Mouse (Mus musculus) MEL (cell line): ENCODE measurements at regions not wholly inside any gene's neighbourhood (a gene's known extent, or its start where the extent isn't known, plus 50 kb on each side); places are given as distances from the start of the nearest gene placed in this dataset.

Experiments
- KAT2A ChIP-seq: conservative IDR thresholded peaks from 2 replicates; pipeline ENCODE4 v1.6.1; 2012; ENCODE audit warnings: low read depth, low read length, improper control_type of control experiment, inconsistent platforms
- MAFK ChIP-seq: IDR thresholded peaks from 2 replicates; pipeline ENCODE4 v1.6.1; 2011; ENCODE audit warnings: low read depth, mild to moderate bottlenecking, low read length, improper control_type of control experiment, borderline replicate concordance
- MAX ChIP-seq: IDR thresholded peaks from 2 replicates; pipeline ENCODE4 v1.6.1; 2011; ENCODE audit warnings: low read length, improper control_type of control experiment
- POLR2A ChIP-seq, 2 experiments: IDR thresholded peaks; 2 replicates each; pipeline ENCODE4 v1.6.1; 2011 to 2012; ENCODE audit warnings: low read length in 2 of 2, mild to moderate bottlenecking in 2 of 2, control low read depth in 1 of 2, improper control_type of control experiment in 1 of 2, low read depth in 1 of 2, moderate library complexity in 1 of 2; ENCODE audit not compliant: control insufficient read depth in 1 of 2, insufficient read depth in 1 of 2, poor library complexity in 1 of 2

- TF ChIP-seq MAX (no peak), POLR2A (IDR thresholded peaks at IDR 0.05; ENCODE audit: control insufficient read depth in 1 of 2, insufficient read depth in 1 of 2, low read depth in 1 of 2, low read length in 2 of 2, poor library complexity in 1 of 2) (no peak), KAT2A (no peak), MAFK (no peak)
Measured at GRCm38 (mm10) chr13:16211482-16211881, 199.8 kb downstream of the Inhba start.
